Mouse (Mus musculus): ENCODE results near the gene Myl4. TPM values are rescaled to one million over a fixed set of nuclear protein-coding genes. Genes with fewer than 3 reads are reported as not detected.
A peak's percentile ranks its signal among the peaks of the same experiment; 100 is the strongest.

Myl4 gene
- total RNA-seq, 1 experiment from 2014 or later = 2.9 TPM

GRCm38 (mm10) chr11:104607491-104608245 lies 57.2 kb downstream of the Myl4 start, which contains the start of gene Itgb3:
Gene Itgb3, plus strand, starts transcription at chr11:104608000.
- peak; percentile 83 for DNase-seq

DNA sequence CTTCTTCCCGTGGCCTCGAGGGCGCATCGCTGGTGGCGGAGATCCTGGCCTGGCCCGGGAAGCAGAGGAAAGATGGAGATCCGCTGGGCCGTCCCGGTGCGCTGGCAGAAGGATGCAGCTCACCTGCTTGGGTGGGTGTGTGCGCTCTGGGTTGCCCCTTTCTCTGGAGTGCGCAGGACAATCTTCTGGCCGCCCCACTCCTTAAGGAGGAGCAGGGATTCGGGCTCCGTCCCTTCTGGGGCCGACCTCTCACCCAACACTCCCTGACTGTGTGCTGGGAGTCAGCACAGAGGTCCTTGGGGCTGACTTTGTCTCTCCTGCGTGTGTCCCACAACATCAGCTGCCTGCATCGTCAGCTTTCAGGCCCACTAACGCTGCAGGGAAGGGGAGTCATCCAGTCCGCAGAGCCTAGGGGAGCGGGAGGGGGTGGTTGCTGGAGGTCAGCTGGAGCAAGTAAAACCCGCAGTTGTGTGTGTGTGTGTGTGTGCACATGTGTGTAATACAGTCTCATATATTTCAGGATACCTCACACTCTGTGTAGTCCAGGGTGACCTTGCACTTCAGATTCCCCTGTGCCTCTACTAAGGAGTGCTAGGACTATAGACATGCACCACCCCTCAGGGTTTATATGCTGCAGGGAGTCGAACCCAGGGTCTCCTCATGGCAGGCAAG lies 57.9 kb downstream of the Myl4 start:
- no peak for DNase-seq

- DNase-seq = no peak
Observed at GRCm38 (mm10) chr11:104609033-104609684, 58.7 kb downstream of the Myl4 start.

DNA sequence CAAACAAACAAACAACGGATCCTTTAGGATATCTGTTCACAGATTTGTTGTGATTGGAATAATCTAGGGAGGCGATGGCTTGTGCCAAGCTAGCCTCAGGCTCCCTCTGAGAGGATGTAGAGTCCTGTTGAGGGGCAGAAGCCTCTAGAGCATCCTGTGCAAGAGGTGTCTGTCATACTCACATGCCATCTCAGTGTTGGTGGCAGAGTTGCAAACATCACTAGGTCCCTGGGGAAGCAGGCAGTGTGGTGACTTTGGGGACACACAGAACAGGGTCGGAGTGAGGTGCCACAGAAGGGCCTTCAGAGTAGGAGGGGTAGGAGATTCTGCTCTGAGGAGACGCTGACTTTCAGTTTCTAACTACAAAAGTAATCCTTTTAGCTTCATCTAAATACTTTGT lies 59.3 kb downstream of the Myl4 start:
- DNase-seq = no peak

DNA sequence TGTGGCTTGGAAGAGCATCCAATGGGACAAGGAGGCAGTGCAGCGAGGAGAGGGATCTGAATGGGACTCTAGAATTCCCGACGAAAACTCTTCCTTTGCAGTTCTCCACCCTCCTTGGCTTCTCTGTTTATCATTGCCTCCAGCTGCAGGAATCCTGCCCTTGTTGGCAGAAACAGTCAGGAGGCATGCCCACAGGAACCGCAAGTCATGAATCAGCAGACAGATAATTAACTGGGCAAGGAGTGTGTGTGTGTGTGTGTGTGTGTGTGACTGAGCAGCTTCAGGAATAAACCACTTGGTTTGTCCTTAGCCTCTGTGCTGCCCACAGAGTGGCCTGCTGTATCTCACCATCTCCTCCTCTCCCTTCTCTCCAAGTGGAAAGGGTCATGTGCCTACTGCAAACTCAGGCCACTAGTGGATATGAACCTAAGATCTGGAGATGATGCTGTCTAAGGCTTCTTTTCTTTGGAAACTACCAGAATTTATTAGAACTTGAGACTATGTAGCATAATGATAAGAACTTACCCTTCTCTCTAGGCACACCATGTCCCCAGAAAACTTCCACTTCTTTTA lies 61.2 kb downstream of the Myl4 start:
- peak; percentile 46 for DNase-seq

DNA sequence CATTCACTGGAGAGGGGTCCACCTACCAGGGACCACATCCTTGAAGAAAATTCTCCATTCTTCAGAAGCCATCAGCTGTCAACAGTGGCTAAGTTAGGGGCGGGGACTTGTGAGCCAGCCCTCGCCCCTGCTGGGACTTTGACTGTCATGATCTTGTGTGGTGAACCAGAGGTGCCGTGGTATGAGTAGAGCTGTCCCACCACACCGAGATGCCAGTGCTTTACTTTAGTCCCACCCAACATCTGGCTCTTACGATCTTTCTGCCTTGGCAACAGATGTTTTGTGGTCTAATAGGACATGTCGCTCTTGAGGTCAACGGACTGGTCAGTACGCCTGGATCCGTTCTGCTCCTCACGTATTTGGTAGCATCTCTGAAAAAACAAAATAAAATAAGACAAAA lies 63.1 kb downstream of the Myl4 start:
- no peak for DNase-seq

- no peak for DNase-seq
Observed at GRCm38 (mm10) chr11:104614130-104614529, 63.7 kb downstream of the Myl4 start.

DNA sequence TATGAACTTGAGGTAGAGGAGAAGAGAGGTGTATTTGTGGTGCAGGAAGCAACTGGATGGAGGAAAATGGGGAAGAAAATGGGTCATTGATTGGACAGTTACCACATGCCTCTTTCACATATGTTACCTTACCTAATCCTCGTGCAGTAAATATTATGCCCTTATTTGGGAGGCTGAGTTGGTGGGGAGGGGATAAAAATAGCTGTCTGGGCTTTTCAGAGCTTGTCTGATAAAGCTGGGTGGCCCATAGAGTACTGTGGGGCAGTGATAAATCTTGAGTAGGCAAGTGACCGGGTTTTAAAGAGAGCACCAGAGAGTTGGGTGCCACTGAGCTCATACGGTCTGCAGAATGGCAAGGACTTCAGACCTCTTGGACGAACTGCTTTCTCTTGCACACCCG lies 65.7 kb downstream of the Myl4 start:
- DNase-seq = no peak

- peak; percentile 46 for DNase-seq
Observed at GRCm38 (mm10) chr11:104618638-104619076, 68.2 kb downstream of the Myl4 start.

GRCm38 (mm10) chr11:104619084-104620022 lies 68.9 kb downstream of the Myl4 start:
- DNase-seq = no peak

DNA sequence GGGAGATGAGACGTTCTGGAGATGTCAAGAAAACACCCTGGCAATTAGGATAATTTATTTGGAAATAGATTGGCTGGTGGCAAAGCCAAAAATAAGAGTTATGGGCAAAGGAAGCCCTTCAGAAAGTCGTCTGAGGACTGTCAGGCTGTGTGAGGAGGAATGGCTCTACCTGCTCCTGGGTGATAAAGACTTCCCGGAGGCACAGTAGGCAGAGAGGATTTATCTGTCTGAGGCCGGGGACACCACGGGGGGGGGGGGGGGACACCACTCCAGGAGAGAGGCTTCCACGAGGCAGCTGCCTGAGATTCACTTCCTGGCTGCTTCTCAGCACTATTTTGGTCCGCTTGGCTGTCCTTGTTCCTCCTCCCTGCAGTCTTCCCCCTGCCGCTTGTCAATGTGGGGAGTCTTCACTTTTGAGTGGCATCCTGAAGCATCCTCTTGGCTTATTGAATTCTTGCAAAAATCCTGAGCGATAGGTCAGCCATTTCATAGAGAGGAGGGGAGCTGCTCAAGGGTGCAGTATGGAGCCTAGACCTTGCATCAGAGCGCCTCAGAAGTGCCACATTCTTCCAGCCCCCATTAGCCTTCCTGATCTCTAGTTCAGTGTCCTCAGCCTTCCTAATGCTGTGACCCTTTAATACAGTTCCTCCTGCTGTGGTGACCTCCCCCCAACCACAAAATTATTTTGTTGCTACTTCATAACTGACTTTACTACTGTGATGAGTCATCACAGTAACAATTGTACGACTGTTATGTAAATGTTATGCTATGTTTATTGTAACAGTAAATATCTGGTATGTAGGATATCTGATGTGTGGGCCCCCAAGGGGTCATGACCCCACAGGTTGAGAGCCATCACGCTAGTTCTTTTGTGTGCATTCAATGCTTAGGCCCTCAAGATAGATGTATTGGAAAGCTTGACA lies 71.8 kb downstream of the Myl4 start:
- no peak for DNase-seq

GRCm38 (mm10) chr11:104624791-104625391 lies 74.4 kb downstream of the Myl4 start:
- DNase-seq = no peak

DNA sequence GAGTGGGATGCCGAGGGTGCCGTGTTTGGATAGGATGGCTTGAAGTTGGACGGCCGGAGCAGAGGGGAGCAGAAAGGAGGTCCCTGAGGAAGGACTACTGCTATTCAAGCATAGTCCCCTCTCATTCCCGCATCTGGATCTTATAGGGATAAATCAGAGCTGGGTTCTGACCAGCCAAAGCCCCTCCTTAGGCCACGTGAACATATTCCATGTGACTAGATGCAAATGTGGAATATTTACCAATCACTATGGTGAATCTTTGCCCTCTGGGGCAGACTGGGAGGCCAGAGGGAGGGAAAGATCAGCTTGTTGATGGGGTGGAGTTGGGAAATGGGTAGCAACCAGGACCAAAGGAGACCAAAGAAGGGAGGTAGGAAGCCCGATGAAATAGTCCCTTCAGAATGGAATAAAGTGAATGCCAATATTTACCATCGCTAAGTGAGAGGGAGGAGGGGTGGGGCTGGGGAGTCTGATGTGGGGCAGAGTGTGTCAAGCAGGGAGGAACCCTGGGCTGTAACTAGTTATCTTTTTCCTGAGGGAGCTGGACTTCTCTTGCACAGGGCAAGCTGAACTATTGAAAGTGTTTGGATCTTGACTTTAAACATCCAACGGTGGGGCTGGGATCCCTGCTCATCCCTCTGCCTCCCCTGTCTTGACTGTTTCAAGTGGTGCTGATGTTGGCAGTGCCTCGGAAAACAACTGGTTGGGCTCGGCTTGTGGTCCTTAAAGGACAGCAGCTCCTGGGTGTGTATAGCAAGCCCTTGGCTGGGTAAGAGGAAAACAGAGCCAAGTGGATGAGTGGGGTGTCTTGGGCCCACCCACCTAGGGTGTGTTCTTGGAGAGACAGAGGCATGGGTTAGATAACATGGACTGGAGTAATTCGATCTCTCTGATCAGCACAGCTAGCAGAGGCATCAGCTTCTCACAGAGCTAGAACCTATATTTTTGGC lies 75.3 kb downstream of the Myl4 start:
- no peak for DNase-seq

DNA sequence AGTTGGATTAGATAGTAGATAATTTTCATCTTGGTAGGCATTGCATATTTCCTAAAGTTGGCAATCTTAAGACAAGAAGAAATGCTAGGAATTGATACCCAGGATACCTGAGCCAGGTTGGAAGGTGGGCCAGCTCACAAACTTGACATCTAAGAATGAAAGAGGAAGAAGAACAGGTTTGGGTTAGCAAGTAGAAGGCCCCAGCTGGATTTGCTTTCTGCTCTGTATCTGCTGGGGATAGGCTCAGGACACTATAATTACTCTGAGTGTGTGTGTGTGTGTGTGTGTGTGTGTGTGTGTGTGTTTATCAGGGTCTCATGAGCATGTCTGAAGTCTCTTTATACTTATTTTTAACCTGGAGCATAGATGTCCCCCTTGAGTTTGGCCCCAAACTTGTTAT lies 76.2 kb downstream of the Myl4 start:
- no peak for DNase-seq

DNA sequence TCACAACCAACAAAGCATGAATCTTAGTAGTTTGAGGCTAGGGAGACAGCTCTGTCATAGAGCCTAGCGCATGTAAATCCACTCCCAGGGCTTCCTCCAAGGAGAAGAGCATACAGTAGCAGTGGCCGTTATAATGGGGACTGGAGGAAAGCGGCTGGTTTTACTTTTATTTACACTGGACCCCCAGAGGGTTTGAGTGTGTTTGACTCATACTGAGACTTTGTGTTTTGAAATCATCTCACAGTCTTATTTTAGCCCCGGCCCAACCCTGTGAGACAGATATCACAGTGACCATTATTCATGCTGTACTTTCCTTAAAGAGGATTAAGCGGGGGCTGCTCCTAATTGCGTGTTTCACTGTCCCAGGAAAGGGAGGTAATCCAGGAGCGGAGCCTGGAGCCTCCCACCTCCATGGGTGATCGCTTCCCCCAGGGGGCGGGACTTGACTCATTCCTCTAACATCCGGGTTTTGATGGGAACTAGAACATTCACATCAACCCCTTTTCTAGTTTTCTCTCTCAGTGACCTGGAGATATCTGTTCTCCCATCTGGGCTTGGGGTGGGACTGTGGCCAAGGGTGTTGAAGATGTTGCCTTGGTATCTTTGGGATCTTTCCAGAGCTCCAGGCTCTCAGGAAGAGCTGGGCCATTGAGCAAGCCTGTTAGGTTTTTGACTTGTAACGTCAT lies 77.3 kb downstream of the Myl4 start:
- DNase-seq = no peak

DNA sequence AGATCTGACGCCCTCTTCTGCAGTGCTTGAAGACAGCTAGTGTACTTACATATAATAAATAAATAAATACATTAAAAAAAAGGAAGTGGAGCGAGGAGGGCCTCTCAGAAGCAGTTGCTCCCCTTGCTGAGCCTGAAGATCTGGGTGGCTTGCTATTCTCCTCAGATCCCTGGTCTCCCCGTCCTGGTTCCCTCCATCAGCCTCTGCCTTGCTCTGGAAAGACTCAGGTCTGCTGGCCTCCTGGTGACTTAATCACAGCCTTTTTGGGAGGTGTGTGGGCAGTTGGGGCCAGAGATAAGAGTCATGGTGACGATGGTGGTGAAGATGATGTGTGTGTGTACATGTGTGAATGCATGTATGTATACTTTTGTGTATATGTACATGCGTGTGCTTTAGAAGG lies 78.1 kb downstream of the Myl4 start:
- DNase-seq = no peak

DNA sequence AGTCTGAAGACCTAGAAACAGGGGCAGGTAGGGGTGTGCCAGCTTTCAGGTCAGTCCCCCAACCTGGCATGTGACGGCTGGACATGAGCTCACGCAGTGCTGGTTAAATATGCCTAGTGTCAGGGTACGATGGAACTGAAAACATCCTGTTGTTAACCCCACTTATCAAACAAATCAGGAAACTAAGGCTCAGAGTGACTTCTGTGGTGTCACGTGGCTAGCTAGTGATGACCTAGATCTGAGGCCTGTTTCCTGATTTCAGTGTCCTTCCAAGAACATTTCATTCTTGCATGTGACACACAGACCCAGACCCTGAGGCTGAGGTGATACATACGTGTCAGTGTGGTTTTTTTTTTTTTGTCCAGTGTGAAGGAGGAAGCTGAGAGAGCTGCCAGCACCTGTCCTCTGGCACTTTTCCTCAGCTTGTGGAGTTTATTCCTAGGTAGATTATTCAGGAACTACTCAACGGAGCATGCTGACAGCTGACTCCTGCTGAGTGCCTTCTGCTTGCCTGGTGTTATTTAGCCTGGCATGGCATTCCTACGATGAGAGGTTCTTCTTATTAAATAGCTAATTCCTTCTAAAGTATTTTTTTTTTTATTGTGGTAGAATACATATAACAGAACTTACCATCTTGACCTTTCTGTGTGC lies 79.8 kb downstream of the Myl4 start:
- no peak for DNase-seq

DNA sequence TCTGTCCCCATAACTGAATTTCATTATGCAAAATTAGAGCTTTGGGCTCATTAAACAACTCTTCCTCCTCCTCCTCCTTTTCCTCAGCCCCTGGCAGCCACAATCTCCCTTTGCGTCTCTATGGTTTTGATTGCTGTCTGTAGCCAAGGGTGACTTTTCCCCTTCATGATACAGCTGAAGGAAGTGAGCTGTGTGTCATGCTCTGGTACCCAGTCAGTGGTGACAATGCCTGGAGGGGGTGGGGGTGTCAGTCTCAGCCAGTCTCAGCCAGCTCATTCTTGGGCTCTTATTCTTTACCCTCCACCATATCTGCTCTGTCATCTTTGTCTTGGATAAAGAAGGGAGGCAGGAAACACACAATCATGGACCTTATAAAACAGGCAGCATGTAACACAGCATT lies 80.8 kb downstream of the Myl4 start:
- no peak for DNase-seq

Data from adrenal gland, postnatal 25 days (tissue).